Mouse (Mus musculus): Measurements from ENCODE around the gene Mgarp.
A peak's percentile ranks its signal among the peaks of the same experiment; 100 is the strongest.

Mgarp gene

DNA sequence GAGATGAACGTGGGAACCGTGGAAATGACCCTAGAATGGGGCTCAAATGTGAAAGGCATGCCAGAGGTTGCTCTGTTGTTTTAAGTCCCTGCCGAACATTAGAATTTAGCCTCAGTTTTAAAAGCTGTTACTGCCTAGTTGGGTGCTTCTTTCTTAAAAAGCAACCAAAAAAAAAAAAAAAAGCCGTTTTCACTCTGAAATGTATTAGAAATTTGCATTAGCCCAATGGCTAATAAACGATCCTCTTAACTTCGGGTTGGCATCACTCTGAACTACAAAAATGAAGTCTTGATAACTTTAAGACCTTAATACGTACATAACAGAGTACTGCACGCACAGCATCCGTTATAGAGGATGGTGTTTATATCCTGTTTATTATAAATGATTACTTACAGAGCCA lies 54.4 kb downstream of the Mgarp start:
- DNase-seq (ENCODE audit: extremely low read depth, insufficient read length, low spot score), result no peak

DNA sequence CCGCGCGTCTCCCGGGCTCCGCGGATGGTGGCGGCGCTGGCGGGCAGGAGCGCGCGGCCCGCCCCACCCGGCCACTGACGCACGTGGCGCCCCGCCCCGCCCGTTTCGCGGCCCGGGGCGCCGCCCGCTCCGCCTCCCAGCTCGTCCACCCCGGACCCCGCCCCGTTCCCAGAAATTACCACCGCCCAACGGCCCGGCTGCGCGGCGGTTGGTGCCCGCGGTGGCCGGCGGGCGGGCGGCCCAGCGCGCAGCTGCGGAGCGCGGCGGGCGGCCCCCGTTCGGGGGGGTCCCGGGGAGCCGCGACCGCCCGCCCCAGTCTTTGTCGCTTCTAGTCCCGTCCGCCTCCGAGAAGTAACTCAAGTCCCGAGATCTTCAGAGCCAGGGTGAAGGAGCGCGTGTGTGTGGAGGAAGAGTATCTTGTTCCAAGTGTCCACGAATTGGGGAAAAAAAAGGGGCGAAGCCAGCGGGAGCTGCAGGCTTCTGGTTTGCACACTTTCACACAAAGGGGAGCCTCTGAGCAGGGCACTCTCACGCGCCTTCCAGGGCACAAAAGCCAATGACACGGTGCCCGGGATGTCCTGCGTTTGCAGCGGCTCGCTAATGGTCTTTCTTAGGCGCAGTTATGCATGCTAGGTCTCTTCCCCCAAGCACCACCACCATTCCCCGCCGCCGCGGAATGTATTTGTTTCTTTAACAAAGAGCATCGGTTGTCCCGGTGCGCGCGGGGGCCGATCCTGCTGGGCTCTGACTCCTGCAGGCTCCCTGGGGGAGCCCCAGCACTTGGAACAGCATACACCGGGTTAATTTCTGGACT lies 55.1 kb downstream of the Mgarp start:
- peak; percentile 77 for DNase-seq (ENCODE audit: extremely low read depth, insufficient read length, low spot score)

DNA sequence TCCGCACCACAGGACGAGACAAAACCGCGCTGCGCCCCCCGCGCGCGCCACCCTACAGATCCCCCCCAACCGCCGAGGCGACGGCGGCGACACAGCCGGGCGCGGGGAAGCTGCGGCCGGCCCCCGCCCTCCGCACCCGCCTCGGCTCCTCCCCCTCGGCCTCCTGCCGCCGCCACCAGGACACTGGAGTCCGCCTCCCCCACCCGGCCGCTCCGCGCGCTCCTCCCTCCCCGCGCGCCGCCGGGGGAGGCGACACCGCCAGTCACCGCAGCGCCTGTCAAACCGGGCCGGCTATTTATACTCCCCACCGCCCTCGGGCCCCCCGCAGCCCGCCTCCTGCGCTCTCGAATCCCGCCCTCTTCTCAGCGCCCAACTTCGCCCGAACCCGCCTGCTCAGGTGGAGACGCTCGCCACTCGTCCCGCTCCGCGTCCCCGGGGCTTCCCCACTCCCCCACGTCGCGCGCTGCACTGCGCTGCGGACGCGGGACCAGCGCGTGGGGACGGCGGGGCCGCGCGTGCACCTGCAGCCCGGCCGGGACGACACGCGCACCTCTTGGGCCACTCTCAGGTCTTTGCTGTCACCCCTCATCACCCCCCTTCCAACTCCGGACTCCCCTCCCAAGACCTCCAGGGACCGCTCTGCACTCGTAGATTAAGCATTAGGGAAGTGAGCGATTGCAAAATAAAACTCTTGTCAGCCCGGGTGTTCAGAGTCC lies 55.8 kb downstream of the Mgarp start, which contains the start of gene Elf2:
Gene Elf2 (minus strand): TSS at position 112 of the 716 bp plus-strand sequence.
- peak; percentile 91 for DNase-seq (ENCODE audit: extremely low read depth, insufficient read length, low spot score)

DNA sequence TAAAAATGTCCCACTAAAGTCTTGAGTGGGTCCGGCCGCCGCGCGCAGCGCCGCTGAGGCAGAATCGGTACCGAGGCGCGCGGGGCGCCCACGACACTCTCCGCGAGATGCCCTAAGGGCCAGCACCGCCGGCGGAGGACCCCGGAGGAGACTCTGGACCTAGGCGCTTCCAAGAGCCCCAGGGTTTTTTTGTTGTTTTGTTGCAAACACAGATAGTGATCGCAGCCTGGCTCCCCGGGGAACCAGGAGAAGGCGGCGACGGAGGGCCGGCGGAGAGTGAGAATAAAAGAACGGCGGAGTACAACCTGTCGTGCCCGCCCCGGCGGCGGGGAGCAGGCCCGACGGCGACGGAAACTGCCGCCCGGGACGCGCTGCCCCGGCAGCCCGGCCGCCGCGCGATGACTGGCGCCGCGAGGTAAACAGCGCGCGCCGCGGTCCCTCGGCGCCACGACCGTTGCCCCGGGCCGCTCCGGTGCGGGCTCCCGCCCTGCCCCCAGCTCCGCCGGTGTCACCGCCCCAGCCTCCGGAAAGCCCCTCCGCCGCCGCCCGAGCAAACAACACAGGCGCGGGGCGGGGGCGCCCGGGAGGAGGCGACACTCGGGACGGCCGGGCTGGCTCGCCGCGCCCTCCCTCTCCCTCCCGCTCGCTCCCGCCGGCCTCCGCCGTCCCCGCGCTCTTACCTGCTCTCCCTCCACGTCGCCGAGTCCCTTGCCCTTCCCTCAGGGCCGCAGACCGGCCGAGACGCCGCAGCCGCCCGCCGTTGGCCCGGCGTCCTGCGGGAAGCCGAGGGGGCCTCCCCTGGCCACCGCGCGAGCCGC lies 56.6 kb downstream of the Mgarp start:
- peak; percentile 72 for DNase-seq (ENCODE audit: extremely low read depth, insufficient read length, low spot score)

DNA sequence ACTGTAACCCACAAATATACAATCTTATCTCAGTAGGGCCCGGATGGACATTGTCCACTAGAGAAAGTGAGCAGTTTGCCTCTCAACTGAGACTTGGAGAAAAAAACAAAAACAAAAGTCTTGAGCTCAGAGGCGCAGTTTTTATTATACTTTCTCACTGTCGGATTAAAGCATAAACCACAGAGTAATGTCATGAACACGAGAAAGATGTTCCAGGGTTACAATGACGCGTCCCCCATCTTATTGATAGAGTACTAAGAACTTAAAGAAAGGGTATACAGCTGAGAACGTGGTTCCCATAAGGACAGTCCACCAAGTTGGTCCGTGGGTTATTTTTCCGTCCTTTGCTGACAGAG lies 57.2 kb downstream of the Mgarp start:
- DNase-seq (ENCODE audit: extremely low read depth, insufficient read length, low spot score), result no peak
